Mouse (Mus musculus) forebrain, embryonic 14.5 days (tissue): Measurements from ENCODE around the gene Syt2. TPM values are rescaled to one million over a fixed set of nuclear protein-coding genes. Genes with fewer than 3 reads are reported as not detected.

ENCODE experiments used
- ATAC-seq: fragments of 200-750 bp; cut with Nextera tagmentation; 2 replicates; pipeline ENCODE4 v1.8.0; 2017; ENCODE audit warnings: mild to moderate bottlenecking, moderate library complexity
- DNase-seq: peaks from one replicate; pipeline ENCODE4 v3.0.0-alpha.2; 2015; ENCODE audit warnings: low spot score
- H3K27ac ChIP-seq: fragments of 300-500 bp; sonication (generic); 2 replicates; pipeline ENCODE4 v1.5.1; 2014; ENCODE audit warnings: low read depth, mild to moderate bottlenecking, control low read depth, low read length, moderate library complexity
- H3K27me3 ChIP-seq: fragments of 300-500 bp; sonication (generic); replicated peaks from 2 replicates; pipeline ENCODE4 v1.6.1; 2014; ENCODE audit warnings: low read length, control low read depth, mixed read lengths; ENCODE audit not compliant: control insufficient read depth, insufficient read depth
- H3K36me3 ChIP-seq: fragments of 300-500 bp; sonication (generic); 2 replicates; pipeline ENCODE4 v1.6.1; 2014; ENCODE audit warnings: low read length, control low read depth; ENCODE audit not compliant: control insufficient read depth, insufficient read depth
- H3K4me1 ChIP-seq: fragments of 300-500 bp; sonication (generic); 2 replicates; pipeline ENCODE4 v1.6.1; 2014; ENCODE audit warnings: antibody characterized with exemption, low read length, control low read depth; ENCODE audit not compliant: control insufficient read depth, insufficient read depth
- H3K4me2 ChIP-seq: fragments of 300-500 bp; sonication (generic); 2 replicates; pipeline ENCODE4 v1.6.1; 2014; ENCODE audit warnings: mild to moderate bottlenecking, control low read depth, low read length
- H3K4me3 ChIP-seq: fragments of 300-500 bp; sonication (generic); 2 replicates; pipeline ENCODE4 v1.5.1; 2014; ENCODE audit warnings: low read depth, low read length, control low read depth
- H3K9ac ChIP-seq: fragments of 300-500 bp; sonication (generic); 2 replicates; pipeline ENCODE4 v1.6.1; 2014; ENCODE audit warnings: mild to moderate bottlenecking, low read length, control low read depth, moderate library complexity
- H3K9me3 ChIP-seq: fragments of 300-500 bp; sonication (generic); replicated peaks from 2 replicates; pipeline ENCODE4 v1.6.1; 2016; ENCODE audit warnings: low read length, control low read depth, mixed read lengths; ENCODE audit not compliant: control insufficient read depth
- WGBS: fragments of 180-500 bp; shearing (Covaris S2); extraction: QIAGEN DNeasy Blood & Tissue Kit; methylation state at CpG from one replicate; pipeline ENCODE4 v1.1.7; 2014; 5-methylcytosine and 5-hydroxymethylcytosine counted together
- microRNA-seq: library from miRNA; unstranded; fragments of <30 nt; microRNA quantifications from one replicate; pipeline ENCODE4, GENCODE M21; 2016
- polyA plus RNA-seq: library from polyadenylated mRNA; unstranded; fragments of >200 nt; fragmentation: Nextera tagmentation; extraction: Ambion mirVana; gene quantifications from 2 replicates; pipeline ENCODE4 v1.2.1, GENCODE M21; 2014

The Syt2 gene
- polyA plus RNA-seq, 1 experiment from 2014 or later: 1.2 TPM

- peak; percentile 79 for ATAC-seq
- Histone ChIP-seq H3K4me1 (peaks cover 24% of the 10 kb centered on the region), H3K36me3 (0 out of 2 replicates have a peak, but pooled peaks cover 2% of the 10 kb centered on the region), H3K4me2 (no peak overlapping the region), H3K27ac (peak overlapping the region; percentile 1; the same call in 1 of the 2 replicates), H3K9me3 (no peaks in the 10 kb centered on the region), H3K4me3 (no peak overlapping the region), H3K27me3 (no peaks in the 10 kb centered on the region), H3K9ac (no peak overlapping the region)
- peak; percentile 75 for DNase-seq
- WGBS: 28% methylated on average over 9 of the region's 9 CpGs
Measured at GRCm38 (mm10) chr1:134805471-134805870, 159.0 kb downstream of the Syt2 start.

Small RNA genes within 50 kb of the gene (microRNA-seq; reads per million reads assigned to microRNA genes)
- gene Gm22232: not detected

Other genes with a start within 250 kb of the Syt2 start
- gene Cyb5r1, start 241.1 kb upstream of the Syt2 start, polyA plus RNA-seq: 9.8 and 12.3 TPM in 2 replicates
- 61.4 and 68.5 TPM in 2 replicates for gene Adipor1, start 231.3 kb upstream of the Syt2 start, polyA plus RNA-seq
- 24.8 and 27.3 TPM in 2 replicates for gene Klhl12, start 191.1 kb upstream of the Syt2 start, polyA plus RNA-seq
- 59.4 and 66.3 TPM in 2 replicates for gene Rabif, start 152.0 kb upstream of the Syt2 start, polyA plus RNA-seq
- gene Mgat4e, start 97.0 kb upstream of the Syt2 start, polyA plus RNA-seq: not detected in 2 replicates
- 75.3 and 88.4 TPM in 2 replicates for gene Kdm5b, start 86.5 kb upstream of the Syt2 start, polyA plus RNA-seq